Mouse (Mus musculus) 3T3-L1 (cell line): ENCODE data around the gene Samd4b.
A peak's percentile ranks its signal among the peaks of the same experiment; 100 is the strongest.
"Not testable (repeated sequence)": the region's sequence is repeated elsewhere in the genome, so short reads cannot be mapped to it uniquely, and the experiment has no call there.

Source experiments
- DNase-seq: peaks from one replicate; pipeline ENCODE4 v3.0.0-alpha.2; 2015; ENCODE audit warnings: low read depth, low spot score

Gene Samd4b

DNA sequence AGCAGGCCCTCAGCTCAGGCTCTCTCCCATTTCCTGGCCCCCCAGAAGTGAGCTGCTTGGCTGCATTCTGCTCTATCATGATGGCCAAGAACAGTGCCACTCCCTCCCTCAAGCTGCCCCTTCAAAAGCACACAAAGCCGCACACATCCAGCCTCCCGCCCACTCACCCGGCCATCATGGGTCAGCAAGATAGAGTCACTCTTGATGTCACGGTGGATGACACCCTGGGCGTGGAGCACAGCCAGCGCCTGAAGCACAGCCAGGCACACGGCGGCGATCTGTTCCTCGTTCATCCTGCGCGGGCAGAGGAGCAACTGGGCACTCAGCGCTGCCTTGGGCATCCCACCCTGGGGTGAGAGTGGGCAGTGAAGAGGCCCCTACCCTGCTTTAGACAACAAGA, 35.6 kb downstream of the Samd4b start:
- DNase-seq, result no peak

DNA sequence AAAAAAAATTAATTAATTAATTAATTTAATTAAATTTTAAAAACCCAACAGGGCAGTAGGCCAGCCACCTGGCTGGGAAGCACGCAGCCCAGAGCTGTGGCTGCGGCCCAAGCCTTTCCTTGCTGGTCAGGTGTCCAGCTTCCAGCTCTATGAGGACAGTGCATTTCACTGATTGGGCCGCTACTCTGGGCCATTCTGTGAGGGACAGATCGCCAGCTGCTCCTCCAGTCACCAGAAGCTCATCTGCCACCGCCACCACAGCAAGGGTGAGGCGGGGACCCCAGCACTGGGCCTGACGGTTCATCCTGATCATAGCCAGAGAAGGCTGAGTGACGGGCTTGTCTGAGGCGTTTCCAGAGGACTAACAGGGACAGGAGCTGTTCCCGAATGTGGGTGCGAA, 36.0 kb downstream of the Samd4b start:
- no peak for DNase-seq

DNA sequence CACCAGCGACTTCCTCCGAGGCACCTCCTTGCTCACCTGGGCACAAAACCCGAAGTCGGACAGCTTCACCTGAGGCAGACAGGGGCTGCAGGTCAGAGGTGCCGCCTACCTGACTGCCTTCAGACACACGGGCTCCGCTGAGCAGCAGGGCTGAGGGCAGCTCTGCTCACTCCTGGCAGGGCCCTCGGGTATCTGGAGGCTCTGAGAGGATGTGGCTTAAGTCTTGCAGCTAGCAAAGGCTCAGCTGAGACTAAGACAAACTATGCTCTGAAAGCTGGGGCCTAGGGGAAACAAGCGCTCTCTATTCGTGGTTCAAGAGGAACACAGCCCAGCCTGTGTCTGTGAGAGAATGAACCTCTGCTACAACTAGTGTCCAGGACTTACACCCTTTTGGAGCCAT, 37.1 kb downstream of the Samd4b start:
- DNase-seq, result no peak

DNA sequence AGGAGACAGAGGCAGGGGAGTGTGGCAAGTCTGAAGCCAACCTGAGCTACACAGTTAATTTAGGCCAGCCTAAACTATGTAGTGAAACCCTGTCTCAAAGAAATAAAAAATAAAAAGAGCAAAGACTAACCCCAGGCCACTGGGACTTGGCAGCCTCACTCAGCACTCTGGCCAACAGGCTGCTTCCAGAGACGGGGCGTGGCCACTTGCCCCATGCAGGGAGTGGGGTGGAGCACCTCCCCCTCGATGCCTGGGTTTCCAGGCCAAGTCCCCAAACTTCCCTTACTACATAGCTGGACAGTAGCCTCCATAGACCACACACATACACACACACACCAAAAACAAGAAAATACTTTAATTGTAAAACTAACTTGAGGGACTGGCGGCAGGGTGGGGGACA, 39.5 kb downstream of the Samd4b start:
- peak; percentile 65 for DNase-seq

DNA sequence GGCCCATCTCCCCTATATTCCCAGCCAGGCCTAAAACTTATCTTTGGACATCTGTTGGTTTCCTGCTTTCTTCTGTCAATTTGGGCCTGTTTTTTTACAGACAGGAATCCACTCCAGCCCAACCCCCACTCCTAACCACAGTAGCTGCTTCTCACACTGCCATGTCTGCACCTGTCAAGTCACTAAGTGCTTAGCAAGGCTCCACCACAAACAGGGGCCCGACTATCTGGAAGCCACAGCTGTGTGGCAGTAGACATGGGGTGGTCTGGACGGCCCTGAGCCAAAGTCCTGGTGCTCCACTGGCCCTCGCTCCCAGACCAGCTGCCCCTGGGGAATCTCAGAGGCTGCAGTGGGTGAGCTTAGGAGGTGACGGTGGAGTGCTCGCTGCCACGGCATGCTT, 40.2 kb downstream of the Samd4b start:
- DNase-seq, result no peak

DNA sequence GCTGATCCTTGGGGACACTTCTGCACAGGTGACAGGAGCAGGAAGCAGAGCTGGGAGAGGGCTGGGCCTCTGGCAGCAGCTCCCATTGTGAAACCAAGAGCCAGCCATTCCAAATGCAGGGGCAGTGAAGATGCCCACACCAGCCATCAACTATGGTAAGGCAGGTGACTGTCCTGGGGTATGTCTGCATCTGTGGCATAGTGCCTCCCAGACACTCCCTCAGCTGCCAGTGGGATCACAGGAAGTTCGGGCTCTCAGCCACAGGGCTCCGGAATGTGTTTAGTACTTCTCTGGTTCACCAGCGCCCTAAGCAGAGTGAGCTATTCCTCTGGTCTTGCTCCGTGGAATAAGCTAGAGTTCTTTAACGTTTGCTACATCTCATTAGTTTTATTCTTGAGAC, 40.9 kb downstream of the Samd4b start:
- DNase-seq, result no peak

DNA sequence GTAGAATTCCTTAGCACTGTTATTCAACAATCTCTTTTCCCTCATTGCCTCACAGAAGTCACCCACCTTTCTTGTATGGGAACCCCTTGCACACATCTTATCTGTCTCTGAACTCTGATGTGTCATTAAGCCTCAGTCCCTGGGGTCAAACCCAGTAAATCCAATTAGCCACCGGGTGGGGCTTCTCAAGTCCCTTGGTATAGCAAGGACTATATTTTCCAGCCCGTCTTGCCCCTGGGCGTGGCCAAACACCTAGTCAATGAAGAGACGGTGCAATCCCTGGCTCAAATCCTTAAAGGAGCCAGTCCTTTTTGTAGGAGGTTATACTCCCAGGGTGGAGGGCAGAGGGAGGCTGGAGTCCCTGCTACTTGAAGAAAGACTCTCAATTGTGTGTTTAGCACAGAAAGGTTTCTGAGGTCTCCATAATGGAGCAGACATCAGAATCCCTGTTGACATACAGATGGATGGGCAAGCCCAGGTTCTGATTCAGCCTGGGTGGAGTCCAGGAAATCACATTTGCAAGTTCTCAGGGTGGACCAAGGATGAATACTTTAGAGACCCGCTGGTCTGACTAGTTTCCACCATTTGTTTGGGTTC, 41.9 kb downstream of the Samd4b start:
- DNase-seq, result no peak

DNA sequence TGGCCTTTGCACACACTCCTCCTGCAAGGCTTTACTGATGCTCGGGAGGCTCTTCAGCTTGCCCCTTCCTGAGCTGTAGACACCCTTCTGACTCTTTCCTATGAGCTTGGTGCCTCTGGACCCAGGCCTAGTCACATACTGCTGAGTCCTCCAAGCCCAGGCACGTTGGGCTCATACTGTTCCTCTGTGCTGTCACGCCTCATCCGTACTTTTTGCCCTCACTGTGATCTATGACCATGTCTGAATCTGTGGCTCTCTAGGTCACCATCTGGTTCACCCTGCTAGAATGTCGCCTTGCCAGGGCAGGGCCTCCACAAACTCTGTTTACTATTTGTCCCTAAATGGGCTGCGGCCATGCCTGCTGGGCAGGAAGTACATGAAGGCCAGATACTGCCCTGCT, 44.9 kb downstream of the Samd4b start:
- DNase-seq, result no peak

DNA sequence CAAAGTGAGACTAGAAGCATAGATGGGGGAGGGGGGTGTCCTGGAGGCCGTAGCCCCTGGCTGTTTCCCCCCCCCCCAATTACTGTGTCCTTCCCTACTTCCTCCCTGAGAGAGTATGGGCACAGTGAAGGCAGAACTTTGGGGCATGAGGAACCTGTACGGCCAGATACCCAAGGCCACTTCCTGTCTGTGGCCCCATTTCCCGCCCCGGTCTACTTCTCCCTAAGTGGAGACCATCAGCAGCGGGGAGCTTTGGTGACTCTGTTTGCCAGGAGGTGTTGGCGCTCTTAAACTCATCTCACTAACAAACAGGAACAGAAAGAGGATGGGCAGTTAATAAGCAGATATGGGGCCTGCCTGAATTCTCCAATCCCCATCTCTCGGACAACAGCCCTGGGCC, 50.3 kb downstream of the Samd4b start:
- DNase-seq, result no peak

DNA sequence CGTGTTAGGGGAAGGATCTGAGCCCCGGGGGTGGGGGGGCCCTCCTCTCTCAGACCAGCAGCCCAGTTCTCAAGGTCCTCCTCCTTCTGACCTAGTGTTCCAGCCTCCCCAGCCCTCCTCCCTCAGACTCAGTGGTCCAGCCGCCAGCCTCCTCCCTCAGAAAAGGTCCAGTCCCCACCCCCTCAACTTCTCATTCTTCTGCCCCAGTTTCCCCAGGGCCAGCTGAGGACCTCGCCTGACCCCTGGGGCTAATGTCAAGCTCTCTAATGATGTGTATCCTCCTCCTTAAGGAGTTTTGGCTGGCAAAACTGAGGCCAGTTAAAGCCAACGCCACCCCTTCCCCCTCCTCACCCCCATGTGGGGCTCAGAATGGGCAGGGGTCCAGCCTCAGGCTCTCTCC, 50.8 kb downstream of the Samd4b start, which contains the start of gene Nccrp1:
Nccrp1 (minus strand) TSS at position 101 of the 400 bp plus-strand sequence.
- DNase-seq, result no peak

DNA sequence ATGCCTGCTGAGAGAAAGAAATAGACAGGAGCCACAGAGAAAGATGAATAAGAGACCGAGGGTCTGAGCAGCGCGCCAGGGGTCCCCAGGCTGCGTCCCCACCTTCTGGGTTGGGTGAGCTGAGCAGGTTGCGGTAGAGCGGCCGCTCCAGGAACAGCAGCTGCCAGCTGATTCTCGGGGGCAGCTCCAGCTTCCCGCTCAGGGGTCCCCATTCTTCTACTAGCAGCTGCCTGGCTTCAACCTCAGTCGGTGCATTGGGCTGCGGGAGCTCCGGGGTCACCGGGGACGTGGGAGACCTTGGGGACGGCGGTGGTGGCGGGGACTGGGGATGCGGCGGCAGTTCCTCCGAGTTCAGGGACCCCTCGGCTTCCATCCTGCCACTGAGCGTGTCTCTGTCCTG, 51.3 kb downstream of the Samd4b start:
- DNase-seq, result no peak

DNA sequence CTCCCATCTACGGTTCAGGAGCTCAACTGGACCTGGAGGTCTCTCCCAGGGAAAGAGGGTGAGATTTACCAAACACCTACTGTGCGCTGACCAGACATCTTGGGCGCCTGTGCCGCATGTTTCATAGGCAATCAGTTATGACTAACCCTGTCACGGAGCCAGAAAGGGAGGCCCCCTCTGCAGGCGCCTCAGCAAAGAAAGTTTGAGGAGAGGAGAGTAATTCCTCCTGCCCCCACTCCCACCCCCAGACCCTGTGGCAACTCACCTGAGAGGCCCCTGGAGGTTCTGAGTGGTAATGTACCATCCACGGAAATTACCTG, 52.1 kb downstream of the Samd4b start:
- DNase-seq, result peak; percentile 22

DNA sequence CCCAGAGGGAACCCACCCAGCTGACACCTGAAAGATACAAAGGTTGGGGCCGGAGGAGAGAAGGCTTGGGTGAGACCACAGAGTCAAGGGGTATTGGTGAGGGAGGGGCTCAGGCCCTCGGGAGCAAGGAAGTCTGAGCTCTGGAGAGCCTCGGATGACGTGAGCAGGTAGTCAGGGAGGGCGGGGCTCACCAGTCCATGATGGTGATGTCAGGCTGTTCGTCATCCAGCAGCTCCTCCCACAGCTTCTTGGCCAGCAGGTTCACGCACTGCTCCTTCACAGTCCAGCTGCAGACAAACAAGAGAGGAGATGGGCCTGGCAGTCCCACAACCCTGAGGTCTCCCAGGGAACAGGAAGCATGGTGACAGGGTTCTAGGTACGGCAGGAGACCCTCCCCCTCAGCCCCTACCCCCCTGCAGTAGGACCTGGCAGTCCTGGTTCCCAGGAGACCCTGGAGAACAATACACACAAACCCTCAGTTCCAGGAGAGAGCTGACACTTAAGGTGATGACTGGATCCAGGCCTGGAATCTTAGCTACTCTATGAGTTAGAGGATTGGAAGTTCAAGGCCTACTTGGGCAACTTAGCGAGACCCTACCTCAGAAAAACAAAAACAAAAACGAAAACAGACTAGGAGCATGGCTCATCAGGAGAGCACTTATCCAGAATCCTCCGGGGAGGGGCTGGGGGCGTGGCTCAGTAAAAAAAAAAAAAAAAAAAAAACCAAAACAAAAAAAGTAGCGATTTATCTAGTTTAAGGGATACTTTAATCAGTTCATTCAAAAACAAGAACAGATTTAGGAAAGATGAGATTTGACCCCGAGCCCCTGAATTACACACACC, 52.7 kb downstream of the Samd4b start:
- peak; percentile 23 for DNase-seq

DNA sequence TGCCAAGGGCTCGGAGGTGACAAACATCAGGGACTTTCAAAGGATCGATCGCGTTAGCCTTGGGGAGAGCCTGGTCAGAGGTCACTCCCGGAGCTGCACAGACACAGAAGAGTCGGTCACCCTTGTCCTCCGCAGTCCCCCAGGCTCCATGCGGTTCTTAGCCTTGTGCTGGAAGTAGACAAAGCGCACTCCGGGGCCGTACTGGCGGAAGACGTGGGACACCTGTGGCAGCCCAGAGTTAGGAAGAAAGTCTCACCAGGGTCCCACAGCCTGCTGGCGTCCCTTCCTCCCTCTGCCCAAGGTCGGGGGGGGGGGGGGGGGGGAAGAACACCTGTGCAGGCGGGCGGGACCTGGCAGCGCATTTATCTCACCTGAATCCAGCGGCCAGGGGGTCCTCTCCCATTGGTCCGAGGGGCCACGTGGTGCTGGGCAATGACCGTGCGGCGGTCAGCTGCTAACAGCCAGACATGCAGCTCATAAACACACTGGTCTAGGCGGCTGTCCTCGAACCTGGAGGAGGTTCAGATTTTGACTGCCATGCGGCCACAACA, 53.8 kb downstream of the Samd4b start:
- no peak for DNase-seq

DNA sequence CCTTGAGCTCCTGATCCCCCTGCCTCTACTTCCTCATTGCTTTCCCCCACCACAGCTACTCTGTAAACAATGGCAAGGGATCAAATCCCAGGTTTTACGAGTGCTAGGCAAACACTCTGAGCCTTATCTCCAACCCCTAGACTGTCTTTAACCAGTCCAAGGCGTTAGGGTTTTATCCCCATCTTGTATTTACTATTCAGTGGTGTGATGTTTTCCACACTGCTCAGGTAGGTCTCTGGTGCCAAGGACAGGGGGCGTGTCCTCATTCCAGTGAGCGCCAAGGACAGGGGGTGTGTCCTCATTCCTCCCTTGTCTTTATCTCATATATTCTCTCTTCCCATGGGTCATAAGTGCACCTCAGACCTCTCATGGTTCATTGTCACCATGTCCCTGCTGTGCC, 57.4 kb downstream of the Samd4b start, which contains the start of gene Sycn:
Sycn (plus strand) TSS at position 360 of the 400 bp plus-strand sequence.
- DNase-seq, result no peak

DNA sequence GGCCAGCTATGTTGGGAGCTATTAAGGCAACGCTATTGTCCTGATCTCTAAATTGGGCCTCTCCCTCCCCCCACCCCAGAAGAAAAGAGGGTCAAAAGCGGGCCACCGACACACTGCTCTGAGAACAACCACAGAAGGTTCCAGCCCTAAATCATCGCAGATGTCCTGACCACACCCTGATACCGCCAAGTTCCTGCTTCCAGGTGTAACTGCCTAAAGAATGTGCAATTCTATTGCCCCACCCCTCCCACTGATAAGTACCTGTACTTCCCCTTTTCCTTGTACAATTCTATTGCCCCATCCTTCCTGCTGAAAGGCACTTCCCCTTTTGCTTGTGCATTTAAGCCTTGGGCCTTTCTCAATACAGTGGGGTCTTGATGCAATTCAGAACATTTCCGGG, 59.1 kb downstream of the Samd4b start:
- DNase-seq, result not testable (repeated sequence)

DNA sequence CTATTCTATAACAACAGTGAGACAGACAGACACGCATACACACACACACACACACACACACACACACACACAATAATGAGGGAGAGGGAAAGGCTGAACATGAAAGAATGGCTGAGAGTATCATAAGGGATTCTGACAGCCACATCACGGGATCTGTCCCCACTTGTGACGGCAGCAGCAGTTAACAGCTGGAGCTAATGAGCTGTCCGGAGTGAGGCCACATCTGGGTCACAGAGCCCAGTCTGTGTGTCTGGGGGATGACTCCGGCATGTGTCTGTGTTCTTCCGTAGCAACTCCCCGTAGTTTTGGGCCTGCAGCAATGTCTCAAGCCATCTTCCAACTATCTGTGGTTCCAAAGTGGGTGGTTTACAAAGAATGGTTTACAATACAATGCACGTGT, 65.9 kb downstream of the Samd4b start:
- no peak for DNase-seq

DNA sequence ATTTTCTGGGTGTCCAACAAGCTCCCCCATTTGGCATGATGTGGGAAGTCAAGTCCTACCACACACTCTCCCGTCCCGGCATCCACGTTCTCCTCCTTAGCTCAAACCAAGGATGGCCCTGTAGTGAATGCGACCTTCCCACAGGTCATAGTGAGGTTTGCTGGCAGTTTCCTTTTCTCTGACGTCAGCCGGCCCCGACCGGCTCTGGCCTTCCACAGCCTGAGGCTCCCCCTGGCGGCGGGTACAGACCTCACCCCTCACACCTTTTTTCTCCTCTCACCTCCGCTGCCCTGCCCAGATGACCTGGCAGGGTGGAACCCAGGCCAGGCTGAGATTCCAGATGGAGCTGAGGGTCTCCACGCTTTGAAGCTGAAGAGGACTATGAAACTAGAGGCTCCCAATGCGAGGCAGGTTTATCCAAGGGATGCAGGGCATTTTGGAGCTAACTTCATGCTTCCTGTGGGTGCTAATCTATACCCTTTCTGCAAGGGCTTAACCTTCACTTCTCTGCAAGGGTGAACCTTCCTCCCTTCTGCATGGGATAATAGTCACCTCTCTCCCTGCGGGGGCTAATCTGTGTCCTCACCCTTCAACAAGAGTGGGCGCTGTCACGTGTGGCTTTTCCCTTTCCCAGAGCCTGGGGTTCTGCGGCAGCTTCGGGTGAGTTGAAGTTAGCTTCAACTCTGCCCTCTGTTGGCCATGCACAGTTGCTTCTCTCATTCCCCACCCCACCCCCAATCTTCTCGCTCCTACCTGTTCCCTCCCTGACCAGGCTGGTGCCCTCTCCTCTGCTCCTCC, 69.8 kb downstream of the Samd4b start:
- peak; percentile 53 for DNase-seq

DNA sequence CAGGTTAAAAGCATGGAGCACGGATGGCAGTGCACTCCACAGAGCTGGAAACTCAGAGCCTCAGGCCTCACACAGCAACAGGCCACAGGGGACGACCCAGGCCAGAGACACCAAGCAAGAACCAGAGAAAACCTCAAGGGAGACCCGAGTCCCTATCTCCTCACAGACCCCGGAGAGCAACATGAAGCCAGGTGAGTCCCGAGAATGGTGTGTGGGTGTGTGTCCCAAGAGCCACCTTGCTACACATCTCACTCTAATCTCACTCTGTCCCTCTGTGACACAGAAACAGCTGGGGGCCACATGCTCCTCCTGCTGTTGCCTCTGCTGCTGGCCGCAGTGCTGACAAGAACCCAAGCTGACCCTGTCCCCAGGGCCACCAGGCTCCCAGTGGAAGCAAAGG, 75.4 kb downstream of the Samd4b start, which contains the start of gene Ifnl3:
Ifnl3 (plus strand) TSS at position 301 of the 400 bp plus-strand sequence.
- DNase-seq, result not testable (repeated sequence)

DNA sequence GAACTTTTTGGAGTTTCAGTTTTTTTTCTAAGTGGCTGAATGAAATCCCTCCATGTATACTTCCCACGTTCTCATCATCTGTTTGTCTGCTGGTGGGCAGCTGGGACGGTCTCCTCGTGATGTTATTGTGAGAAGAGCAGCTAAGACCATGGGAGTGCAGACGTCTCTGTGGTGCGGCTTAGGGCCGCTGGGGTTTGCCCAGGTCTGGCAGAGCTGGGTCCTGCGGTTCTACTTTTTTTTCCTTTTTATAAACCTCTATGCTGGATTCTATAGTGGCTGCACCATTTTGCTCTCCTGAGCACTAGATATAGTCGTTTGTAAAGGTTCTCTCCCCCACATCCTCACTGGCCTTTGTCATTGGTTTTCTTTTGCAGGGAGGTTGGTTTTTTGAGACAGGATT, 86.5 kb downstream of the Samd4b start:
- no peak for DNase-seq

DNA sequence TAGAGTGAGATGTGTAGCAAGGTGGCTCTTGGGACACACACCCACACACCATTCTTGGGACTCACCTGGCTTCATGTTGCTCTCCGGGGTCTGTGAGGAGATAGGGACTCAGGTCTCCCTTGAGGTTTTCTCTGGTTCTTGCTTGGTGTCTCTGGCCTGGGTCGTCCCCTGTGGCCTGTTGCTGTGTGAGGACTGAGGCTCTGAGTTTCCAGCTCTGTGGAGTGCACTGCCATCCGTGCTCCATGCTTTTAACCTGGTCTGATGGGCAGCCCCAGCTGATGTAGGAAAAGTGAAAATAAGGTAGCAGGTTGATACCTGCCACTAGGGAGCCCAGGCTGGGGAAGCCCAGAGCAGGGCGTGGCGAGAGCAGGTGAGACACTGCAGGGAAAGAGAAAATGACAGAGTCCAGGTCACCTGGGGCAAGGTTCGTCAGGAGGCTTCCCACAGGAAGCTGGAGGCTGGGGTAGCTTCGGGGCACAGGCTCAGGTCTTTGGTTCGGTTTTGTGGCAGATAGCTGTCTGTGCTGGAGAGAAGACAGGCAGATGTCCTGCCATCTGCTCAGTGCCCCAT, 87.5 kb downstream of the Samd4b start, which contains the start of gene Ifnl2:
Ifnl2 (minus strand) TSS at position 51 of the 570 bp plus-strand sequence.
- DNase-seq, result not testable (repeated sequence)

DNA sequence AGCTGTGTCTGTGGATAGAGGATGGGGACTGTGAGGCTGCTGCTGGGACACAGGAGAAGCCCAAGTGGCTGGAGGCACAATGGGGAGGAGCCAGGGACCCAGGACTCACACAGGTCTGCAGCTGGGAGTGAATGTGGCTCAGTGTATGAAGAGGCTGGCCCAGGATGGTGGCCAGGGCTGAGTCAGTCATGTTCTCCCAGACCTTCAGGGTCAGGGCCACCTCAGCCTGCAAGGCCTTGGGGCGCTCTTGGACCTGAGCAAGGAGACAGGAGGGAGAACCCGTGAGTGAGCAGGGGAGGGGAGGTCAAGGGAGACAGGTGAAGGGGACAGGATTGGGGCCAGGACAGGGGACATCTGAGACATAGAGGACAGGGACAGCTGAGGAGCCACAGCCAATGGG, 88.8 kb downstream of the Samd4b start:
- not testable (repeated sequence) for DNase-seq
